8 mouse cellular contexts compared by ENCODE assay signal in the genomic region with DNA sequence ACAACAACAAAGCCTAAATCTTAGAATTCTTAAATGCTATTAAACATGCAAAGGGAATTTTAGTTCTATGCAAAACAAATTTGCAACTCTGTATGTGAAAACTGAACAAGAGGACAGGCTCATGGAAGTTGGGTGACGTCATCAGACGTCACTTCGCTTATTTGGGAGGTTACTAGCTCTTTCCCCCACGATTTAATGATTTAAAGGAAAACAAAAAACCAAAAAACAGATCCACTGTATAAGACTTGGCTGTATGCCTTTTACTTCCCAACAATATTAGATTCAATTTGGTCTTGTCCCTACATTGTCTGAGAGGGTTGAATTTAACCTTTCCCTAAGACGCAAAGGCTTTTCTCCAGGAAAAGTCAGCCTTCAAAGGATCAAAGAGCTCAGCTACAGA. TPM values are rescaled to one million over a fixed set of nuclear protein-coding genes. Genes with fewer than 3 reads are reported as not detected.
A peak's percentile ranks its signal among the peaks of the same experiment; 100 is the strongest.
DNase-seq lines count a peak whose midpoint lies in the region; ATAC-seq and TF ChIP-seq lines count a peak whose summit lies in the region.

A gene (plus strand): TSS at position 130 of the 400 bp plus-strand sequence.

- H3K36me3 ChIP-seq in forebrain, postnatal 0 days (ENCODE audit: insufficient read depth), result no peaks in the 10 kb centered on the region
- H3K36me3 ChIP-seq in hindbrain, embryonic 16.5 days (ENCODE audit: control insufficient read depth, insufficient read depth, low read length), result no peaks in the 10 kb centered on the region; the same call in 1 of the 2 replicates
- H3K36me3 ChIP-seq in limb, embryonic 13.5 days, result peaks cover 6% of the 10 kb centered on the region
- no peaks in the 10 kb centered on the region; the same call in 1 of the 2 replicates for H3K36me3 ChIP-seq in neural tube, embryonic 14.5 days (ENCODE audit: control insufficient read depth, insufficient read depth, low read length)

- peaks cover 2% of the 10 kb centered on the region for H3K4me1 ChIP-seq in bone marrow, adult 2 months (ENCODE audit: control insufficient read depth, insufficient read depth, low read length)
- H3K4me1 ChIP-seq in forebrain, postnatal 0 days (ENCODE audit: insufficient read depth), result no peaks in the 10 kb centered on the region
- H3K4me1 ChIP-seq in hindbrain, embryonic 16.5 days (ENCODE audit: control insufficient read depth, insufficient read depth, low read depth, low read length), result peaks cover 8% of the 10 kb centered on the region
- H3K4me1 ChIP-seq in limb, embryonic 13.5 days, result peaks cover 6% of the 10 kb centered on the region; the same call in 1 of the 2 replicates
- no peaks in the 10 kb centered on the region; the same call in 1 of the 2 replicates for H3K4me1 ChIP-seq in neural tube, embryonic 14.5 days (ENCODE audit: control insufficient read depth, insufficient read depth, low read length)

- no peaks in the 10 kb centered on the region for H3K9me3 ChIP-seq in forebrain, postnatal 0 days (ENCODE audit: low read length)
- H3K9me3 ChIP-seq in hindbrain, embryonic 16.5 days (ENCODE audit: control insufficient read depth, low read length), result no peaks in the 10 kb centered on the region
- no peaks in the 10 kb centered on the region for H3K9me3 ChIP-seq in limb, embryonic 13.5 days
- no peaks in the 10 kb centered on the region for H3K9me3 ChIP-seq in neural tube, embryonic 14.5 days (ENCODE audit: control insufficient read depth, low read length)

- peak; percentile 6; the same call in 1 of the 2 replicates for ATAC-seq in forebrain, postnatal 0 days
- ATAC-seq in hindbrain, embryonic 16.5 days, result no peak
- ATAC-seq in limb, embryonic 13.5 days (ENCODE audit: low FRiP score, low read depth), result 0 out of 2 replicates have a peak, but pooled peaks have one; percentile 0
- peak; percentile 2; the same call in 1 of the 2 replicates for ATAC-seq in neural tube, embryonic 14.5 days (ENCODE audit: low read depth)

- no peak for TF ChIP-seq POLR2A in bone marrow, adult 2 months (IDR thresholded peaks at IDR 0.05; ENCODE audit: borderline replicate concordance, control insufficient read depth, low read depth, low read length)

- peak within 1 kb of the TSS; percentile 72 for H3K4me2 ChIP-seq in forebrain, postnatal 0 days (ENCODE audit: low read depth)
- peak within 1 kb of the TSS; percentile 62 for H3K4me2 ChIP-seq in hindbrain, embryonic 16.5 days (ENCODE audit: low read length)
- peak within 1 kb of the TSS; percentile 70 for H3K4me2 ChIP-seq in limb, embryonic 13.5 days (replicated peaks)
- peak within 1 kb of the TSS; percentile 73 for H3K4me2 ChIP-seq in neural tube, embryonic 14.5 days (ENCODE audit: low read depth, low read length)

- peak within 1 kb of the TSS; percentile 92 for H3K27ac ChIP-seq in bone marrow, adult 2 months (ENCODE audit: control insufficient read depth, insufficient read depth, low read depth, low read length, poor library complexity)
- H3K27ac ChIP-seq in forebrain, postnatal 0 days (ENCODE audit: low read depth, low read length), result peak within 1 kb of the TSS; percentile 96
- peak within 1 kb of the TSS; percentile 96 for H3K27ac ChIP-seq in hindbrain, embryonic 16.5 days (ENCODE audit: low read depth, low read length)
- H3K27ac ChIP-seq in limb, embryonic 13.5 days, result peak within 1 kb of the TSS; percentile 96
- H3K27ac ChIP-seq in neural tube, embryonic 14.5 days (ENCODE audit: low read depth, low read length), result peak within 1 kb of the TSS; percentile 98

- H3K4me3 ChIP-seq in bone marrow, adult 2 months (replicated peaks; ENCODE audit: control insufficient read depth, low read depth, low read length), result peak within 1 kb of the TSS; percentile 94
- peak within 1 kb of the TSS; percentile 82 for H3K4me3 ChIP-seq in forebrain, postnatal 0 days (ENCODE audit: low read depth, low read length)
- H3K4me3 ChIP-seq in hindbrain, embryonic 16.5 days (ENCODE audit: low read length), result peak within 1 kb of the TSS; percentile 76
- peak within 1 kb of the TSS; percentile 81 for H3K4me3 ChIP-seq in limb, embryonic 13.5 days
- peak within 1 kb of the TSS; percentile 66 for H3K4me3 ChIP-seq in neural tube, embryonic 14.5 days (ENCODE audit: low read depth, low read length)

- WGBS in bone marrow, adult 2 months, result 19% methylated on average over 5 of the region's 5 CpGs
- 1% methylated on average over 5 of the region's 5 CpGs for WGBS in forebrain, postnatal 0 days
- WGBS in hindbrain, embryonic 16.5 days, result 5% methylated on average over 5 of the region's 5 CpGs
- WGBS in limb, embryonic 13.5 days, result 5% methylated on average over 5 of the region's 5 CpGs
- WGBS in neural tube, embryonic 14.5 days, result 6% methylated on average over 5 of the region's 5 CpGs

- peak; percentile 5 for DNase-seq in retina, postnatal 7 days (ENCODE audit: low read depth, low spot score)
- DNase-seq in retina, embryonic 14.5 days (ENCODE audit: low spot score), result no peak
- DNase-seq in forebrain, postnatal 0 days, result peak; percentile 81
- no peak for DNase-seq in thymus, postnatal 4 days

- no peaks in the 10 kb centered on the region for H3K27me3 ChIP-seq in forebrain, postnatal 0 days (ENCODE audit: insufficient read depth, low read length)
- no peaks in the 10 kb centered on the region for H3K27me3 ChIP-seq in hindbrain, embryonic 16.5 days (replicated peaks; ENCODE audit: control insufficient read depth, insufficient read depth, low read length)
- H3K27me3 ChIP-seq in limb, embryonic 13.5 days, result no peaks in the 10 kb centered on the region
- no peaks in the 10 kb centered on the region for H3K27me3 ChIP-seq in neural tube, embryonic 14.5 days (ENCODE audit: control insufficient read depth, insufficient read depth, low read length)

- peak within 1 kb of the TSS; percentile 82 for H3K9ac ChIP-seq in forebrain, postnatal 0 days
- H3K9ac ChIP-seq in hindbrain, embryonic 16.5 days (ENCODE audit: low read depth, low read length), result peak within 1 kb of the TSS; percentile 88
- peak within 1 kb of the TSS; percentile 81 for H3K9ac ChIP-seq in limb, embryonic 13.5 days
- peak within 1 kb of the TSS; percentile 74 for H3K9ac ChIP-seq in neural tube, embryonic 14.5 days (replicated peaks; ENCODE audit: low read depth, low read length)

- no peak for TF ChIP-seq CTCF in bone marrow, adult 2 months (IDR thresholded peaks at IDR 0.05; ENCODE audit: control insufficient read depth, insufficient read depth, low read length)
- TF ChIP-seq CTCF in forebrain, postnatal 0 days (IDR thresholded peaks at IDR 0.05; ENCODE audit: low read depth), result no peak

RNA-seq across cellular contexts. Expression of the gene that starts here (rescaled TPM):
- polyA plus RNA-seq in bone marrow, adult 2 months (2011; ENCODE audit: insufficient read depth, insufficient read length, low replicate concordance, missing spikeins), result 7.6 and 22.4 TPM in 2 replicates
- total RNA-seq in forebrain, postnatal 0 days (2014; rRNA removed), result 47.2 and 55.1 TPM in 2 replicates
- 28.6 and 28.9 TPM in 2 replicates for polyA plus RNA-seq in forebrain, postnatal 0 days (2015; fragmentation: Nextera tagmentation; extraction: Ambion mirVana)
- polyA plus RNA-seq in hindbrain, embryonic 16.5 days (2015; fragmentation: Nextera tagmentation; extraction: Ambion mirVana), result 31.8 and 32.3 TPM in 2 replicates
- polyA plus RNA-seq in limb, embryonic 13.5 days (2015; fragmentation: Nextera tagmentation; extraction: Ambion mirVana), result 20.9 and 21.4 TPM in 2 replicates
- 32.9 and 40.2 TPM in 2 replicates for polyA plus RNA-seq in neural tube, embryonic 14.5 days (2014; fragmentation: Nextera tagmentation; extraction: Ambion mirVana)

Comparison
In these comparisons a context has a peak if more than half of its experiments do, and no peak if none do; other contexts are left out.
1. DNase-seq: peak in retina, postnatal 7 days (single experiment) and forebrain, postnatal 0 days (single experiment); none in retina, embryonic 14.5 days (single experiment) and thymus, postnatal 4 days (single experiment).
2. Peak in every context shown above with its lines, with median percentiles within 50 percentile points of each other: H3K27ac ChIP-seq, H3K4me3 ChIP-seq, H3K4me2 ChIP-seq and H3K9ac ChIP-seq.